Mouse (Mus musculus) neutrophil, adult 5-6 weeks (primary cell): Measurements from ENCODE around the gene Lrrc23. TPM values are rescaled to one million over a fixed set of nuclear protein-coding genes. Genes with fewer than 3 reads are reported as not detected.
"Not testable (repeated sequence)": the region's sequence is repeated elsewhere in the genome, so short reads cannot be mapped to it uniquely, and the experiment has no call there.

Source experiments
- ATAC-seq: fragments of 151-379, 151-347 bp; 2 replicates; pipeline ENCODE4 v1.8.0; 2017; ENCODE audit warnings: mild to moderate bottlenecking, moderate TSS enrichment; ENCODE audit not compliant: insufficient number of reproducible peaks, poor library complexity, low FRiP score, severe bottlenecking; ENCODE audit errors: extremely low read depth
- total RNA-seq: library from RNA; stranded (forward); fragments of 200-1000 nt; gene quantifications from 2 replicates; pipeline ENCODE4 v1.2.3, GENCODE M21; 2017

The Lrrc23 gene
- total RNA-seq, result 6.8 and 7.9 TPM in 2 replicates

DNA sequence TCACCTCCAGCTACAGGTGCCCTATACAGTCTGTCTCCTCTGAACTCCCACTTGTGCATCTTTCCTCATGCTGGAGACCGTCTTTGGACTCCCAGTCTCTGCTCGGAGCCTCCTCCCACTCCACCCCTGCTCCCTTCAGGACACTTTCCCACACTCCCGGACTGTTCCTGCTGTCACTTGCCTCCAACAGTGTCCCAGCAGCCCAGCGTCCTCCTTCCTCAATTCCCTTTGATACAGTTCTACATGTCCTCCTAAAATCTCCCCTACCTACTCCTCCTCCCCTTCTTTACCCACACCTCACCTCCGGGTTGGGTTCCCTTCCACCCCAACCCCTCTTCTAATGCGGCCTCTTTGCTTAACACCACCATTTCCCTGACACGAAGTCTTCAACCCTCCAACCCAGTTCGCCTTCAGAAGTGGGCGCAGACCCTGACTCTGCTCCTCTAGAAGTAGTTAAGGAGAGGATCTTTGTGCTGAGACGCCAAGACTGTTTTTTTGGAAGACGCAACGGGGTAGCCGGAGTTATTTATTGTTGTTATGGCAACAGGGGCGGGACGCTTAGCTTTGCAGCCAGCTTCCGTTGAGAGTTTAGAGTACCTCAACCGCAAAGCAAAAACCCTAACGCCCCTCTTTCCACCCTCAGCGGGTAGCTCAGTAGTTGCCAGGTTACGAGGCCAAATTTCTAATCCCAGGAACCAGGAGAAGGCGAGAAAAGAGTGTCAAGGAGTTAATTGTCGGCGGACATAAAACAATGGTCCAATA, at the start of gene Lrrc23:
TSS of gene Lrrc23 (minus strand) at position 506 of the 762 bp plus-strand sequence.
- ATAC-seq, result peak; percentile 51

DNA sequence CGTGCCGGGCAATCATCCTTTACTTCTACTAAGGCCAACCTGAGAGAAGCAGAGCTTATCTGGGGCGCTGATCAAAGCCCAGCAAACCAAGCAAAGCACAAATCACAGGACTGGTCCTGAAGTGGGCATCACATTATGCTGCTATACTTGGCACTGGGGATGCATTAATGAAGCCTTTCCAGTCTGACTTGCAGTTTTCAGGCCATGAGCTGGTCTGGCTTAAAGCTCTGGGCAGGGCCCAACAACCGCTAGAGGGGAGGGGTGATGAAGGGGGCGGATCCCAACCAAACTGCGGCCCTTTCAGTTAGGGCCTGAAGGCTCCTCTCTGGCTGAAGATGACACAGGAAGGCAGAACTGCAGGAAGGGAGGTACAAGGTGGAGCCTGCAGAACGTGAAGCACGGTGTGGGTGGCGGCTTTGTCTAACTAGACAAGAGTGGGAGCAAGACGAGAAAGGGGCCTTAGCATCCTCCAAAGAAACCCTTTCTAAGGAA, 48.6 kb upstream of the Lrrc23 start:
- no peak for ATAC-seq

DNA sequence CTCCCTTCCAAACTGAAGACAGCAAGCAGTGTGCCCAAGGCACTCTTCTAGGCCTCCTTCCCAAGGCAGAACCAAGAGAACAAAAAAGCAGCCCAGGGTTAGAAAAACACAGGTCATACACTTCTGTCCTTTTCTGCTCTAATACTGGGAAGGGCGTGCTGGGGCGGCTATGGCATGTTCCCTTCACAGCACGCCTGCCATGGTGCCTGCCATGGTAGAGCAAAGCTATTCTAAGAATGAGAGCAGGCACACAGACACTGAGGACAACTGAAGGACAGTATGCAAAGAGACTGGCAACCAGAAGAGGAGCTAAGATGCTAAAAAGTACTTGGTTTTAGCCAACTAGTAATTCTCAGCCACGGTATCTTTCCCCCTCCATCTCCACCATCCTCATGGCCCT, 42.5 kb upstream of the Lrrc23 start:
- no peak for ATAC-seq

DNA sequence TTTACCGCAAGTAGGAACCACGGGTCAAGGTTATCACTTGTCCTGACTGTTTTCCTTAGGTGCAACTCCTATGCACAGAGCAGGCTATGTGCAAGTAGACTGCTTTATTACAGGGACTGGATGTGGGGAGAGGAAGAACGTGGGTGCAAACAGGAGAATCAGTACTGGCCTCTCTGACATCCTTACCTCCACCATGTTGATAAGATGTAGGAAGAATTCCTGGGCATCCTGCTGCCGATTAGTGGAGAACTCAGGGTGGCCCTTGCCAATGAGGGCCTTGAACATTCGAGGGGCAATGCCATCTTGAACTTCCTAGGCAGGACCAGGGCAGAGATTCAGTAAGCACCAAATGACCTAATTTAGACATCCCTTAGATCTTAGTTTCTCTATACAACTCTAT, 41.4 kb upstream of the Lrrc23 start:
- ATAC-seq, result no peak

DNA sequence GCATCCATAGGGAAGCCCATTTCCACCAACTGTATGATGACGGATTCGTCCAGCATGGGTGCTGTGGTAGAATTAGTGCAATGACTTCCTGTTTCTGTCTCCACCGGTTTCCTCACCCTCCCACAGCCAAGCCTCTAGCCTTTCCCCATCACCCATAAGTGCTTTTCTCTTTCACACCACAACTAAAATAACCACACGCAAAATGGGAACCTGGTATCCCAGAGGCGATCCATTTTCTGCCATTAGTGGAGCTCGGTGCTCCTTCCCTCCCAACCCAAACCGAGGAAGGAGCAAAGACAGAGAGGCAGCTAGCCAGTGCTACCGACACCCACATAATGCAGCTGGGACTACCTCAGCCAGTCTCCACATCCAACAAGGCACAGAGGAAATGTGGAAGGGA, 38.4 kb upstream of the Lrrc23 start:
- ATAC-seq, result peak; percentile 38; the same call in 1 of the 2 replicates

DNA sequence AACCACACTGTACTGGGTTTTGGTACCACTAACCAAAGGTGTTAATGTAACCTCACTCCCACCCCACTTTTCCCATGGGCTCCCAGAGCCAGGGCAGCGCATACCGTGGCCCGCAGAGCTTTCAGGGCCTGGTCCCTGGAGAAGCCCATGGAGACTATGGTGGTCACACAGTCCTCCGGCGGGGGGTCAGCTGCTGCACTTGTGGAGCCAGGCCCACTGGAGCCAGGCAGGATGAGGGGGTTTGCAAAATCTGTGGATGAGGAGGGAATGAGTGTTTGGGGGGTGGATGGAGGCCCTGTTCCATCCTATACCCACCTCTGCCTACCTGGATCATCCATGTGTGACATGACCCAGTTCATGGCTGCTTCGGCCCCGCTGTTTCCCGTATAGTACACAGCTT, 38.0 kb upstream of the Lrrc23 start:
- ATAC-seq, result no peak

DNA sequence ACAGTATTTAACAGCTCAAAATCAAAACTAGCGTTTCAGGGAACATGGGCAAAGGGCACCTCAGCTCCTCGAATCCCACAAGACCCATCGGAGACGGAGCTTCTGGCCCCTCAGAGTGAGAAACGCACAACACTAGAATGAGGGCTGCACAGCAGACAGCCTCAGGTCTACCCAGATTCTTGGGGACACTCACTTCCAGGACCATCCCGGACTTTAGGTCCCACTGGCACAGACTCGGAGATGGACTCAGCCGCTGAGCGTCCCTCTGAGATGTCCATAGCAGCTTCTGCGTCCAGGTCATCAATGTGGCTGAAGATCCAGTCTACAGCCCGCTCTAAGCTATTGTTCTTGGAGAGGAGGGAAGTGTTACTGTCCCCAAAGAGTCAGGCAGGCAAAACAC, 37.6 kb upstream of the Lrrc23 start:
- no peak for ATAC-seq

DNA sequence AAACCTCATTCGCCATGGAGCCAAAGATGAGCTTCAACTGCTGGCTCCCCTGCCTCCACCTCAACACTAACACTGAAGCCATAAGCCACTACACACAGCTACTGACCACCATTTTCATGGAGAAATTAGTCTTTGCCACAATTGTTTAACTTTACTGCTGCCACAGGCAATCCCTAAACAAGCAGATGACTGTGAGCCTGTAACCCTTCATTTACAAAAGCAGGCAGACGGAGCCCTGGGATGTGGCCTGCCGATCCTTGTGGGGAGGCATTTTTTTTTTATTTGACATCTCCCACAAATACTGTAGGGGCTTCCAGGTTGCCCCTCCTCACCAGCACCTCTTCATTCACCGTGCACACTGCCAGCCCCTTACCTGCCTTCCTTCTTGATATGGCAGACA, 37.1 kb upstream of the Lrrc23 start:
- no peak for ATAC-seq

DNA sequence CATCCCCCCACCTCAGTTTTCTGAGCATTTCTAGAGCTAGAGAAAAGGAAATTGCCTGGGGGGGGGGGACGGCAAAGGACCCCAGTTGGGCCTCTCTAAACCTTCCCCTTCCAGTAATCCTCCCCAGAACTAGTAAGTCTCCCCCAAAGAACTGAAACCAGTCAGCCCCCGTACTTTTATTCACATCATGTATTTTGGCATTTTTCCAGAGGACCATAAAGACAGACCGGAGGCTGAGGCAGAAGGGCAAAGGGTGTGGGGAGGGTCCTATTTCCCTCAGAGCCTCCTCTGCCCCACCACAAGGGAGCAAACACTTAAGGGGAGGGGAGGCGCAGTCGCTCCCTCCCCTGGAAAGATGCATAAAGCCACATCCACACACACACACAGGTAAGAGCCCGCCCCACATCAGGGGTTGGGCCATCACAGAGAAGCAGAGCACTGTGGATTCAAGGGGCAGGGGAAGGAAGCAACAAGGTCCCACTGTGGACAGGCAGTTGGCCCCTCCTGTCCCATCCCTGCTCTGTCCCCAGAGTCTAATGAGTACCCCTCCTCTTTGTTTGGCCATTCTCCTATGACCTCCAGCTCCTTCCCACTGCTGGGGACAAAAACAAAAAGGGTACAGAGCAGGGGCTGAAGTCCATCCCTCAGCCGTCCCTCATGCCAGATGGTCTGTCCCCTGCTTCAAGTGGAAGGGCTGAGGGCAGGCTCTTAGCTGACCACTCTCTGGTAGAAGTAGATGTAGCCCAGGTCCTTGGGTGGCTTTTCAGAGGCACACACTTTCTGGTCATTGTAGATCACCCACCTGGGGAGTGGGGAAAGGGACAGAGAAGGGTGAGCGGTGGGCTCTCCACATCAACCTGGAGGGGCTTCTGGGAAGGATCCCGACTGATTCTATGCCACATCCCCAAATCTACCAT, 35.6 kb upstream of the Lrrc23 start:
- no peak for ATAC-seq

DNA sequence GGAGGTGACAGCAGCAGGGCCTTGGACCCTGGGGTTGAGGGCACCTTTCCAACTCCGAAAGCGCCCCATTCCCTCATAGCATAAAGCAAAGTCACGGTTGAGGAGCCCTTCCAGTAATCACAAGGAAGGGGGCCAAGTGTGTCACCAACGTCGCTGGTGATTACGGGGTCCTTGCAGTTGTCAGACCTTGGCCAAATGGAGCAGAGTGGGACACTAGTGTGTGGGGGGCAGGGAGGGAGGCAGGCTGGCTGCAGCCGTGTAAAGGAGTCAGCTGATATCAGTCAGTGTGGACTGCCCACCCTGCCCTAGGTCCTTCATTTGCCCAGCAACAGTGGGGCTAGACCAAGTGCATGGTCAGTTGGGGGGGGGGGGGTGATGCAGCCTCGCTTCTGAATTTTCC, 34.9 kb upstream of the Lrrc23 start:
- no peak for ATAC-seq

DNA sequence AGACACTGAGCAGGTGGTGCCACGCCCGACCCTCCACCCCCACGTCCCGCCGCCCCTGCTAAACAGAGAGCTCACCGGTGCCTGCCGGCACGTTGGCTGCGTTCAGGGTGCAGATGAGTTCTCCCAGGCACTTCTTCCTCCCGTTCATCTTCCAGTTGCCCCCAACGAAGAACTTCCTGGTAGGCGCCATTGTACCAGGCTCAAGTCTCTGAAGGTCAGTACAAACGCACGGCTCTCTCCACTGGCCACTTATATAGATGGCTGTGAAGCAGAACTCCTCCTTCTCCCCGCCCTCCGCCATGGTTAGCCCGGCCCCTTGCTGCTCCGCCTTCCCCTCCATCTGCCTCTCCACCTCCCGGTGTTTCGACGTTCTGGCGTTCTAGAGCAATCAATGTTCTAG, 34.4 kb upstream of the Lrrc23 start, which contains the start of gene Tpi1:
TSS of gene Tpi1 (minus strand) at position 364 of the 400 bp plus-strand sequence.
- peak; percentile 84 for ATAC-seq

DNA sequence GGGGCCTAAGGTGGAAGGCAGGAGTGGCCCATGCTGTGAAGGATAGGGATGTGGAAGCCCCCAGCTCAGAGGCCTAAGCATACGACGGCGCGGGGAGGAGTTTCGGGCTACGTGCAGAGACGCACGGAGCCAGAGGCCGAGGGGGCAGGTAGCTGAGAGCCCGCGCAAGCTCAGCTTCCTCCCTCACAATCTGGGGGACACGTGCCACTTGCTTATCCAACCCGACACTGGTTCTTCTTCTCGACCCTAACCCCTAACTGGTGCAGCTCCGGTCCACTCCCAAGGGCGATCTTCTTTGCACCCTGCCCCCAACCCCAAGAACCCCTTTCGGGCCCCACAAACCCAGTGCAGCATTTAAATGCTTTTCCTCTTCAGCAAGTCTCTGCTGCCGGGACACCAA, 34.0 kb upstream of the Lrrc23 start:
- ATAC-seq, result peak; percentile 18; the same call in 1 of the 2 replicates

DNA sequence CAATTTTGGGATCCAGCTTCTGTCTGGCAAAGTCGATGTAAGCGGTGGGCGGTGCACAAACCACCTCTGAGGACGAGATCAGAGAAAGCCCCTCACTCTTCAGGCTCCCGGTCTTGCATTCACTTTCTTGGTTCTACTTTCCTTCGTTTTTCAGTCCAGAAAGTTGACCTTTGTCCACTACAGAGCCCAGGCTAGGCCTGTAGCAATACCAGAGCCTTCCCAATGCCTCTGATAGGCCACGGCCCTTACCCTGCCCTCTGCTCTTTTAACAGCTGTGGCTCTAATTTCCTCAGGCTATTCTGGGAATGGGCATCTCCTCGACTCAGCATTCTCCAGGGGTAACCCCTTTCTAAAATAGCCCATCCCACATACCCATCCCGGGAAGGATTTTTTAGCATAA, 33.3 kb upstream of the Lrrc23 start:
- ATAC-seq, result no peak

DNA sequence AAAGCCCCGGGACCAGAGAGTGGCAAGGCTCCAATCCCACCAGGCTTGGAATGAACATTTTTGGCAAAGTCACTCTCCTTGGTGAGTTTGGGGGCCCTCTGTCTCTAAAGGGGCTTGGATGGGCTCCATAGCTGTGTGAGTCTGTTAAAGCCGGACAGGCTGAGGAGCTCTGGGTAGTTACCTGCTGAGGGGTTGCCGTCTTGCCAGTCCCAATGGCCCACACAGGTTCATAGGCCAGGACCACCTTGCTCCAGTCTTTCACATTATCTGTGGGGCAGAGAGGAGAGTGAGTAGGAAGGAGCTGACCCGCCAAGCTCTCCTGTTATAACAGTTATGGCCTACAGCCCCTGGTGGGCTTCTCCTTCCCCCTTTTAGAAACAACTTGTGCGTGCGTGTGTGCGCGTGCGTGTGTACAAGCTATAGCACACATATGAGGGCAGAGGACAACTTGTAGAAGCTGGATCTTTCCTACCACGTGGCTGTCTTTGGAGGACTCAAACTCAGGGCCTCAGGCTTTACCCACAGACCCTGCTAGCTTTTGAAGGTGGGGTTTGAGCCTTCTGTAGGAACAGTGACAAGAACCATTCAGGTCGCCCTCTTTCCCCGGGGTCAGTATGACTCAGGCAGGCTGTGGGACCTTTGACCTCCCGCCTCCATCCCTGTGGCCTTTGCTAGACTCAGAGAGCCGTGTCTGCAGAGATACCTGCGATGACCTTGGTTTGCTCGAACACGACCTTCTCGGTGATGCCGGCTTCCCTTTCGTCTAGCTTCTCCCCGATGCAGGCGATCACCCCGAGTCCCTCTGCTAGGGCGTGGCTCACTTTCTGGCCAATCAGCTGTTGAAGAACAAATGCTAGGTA, 32.4 kb upstream of the Lrrc23 start:
- ATAC-seq, result no peak

DNA sequence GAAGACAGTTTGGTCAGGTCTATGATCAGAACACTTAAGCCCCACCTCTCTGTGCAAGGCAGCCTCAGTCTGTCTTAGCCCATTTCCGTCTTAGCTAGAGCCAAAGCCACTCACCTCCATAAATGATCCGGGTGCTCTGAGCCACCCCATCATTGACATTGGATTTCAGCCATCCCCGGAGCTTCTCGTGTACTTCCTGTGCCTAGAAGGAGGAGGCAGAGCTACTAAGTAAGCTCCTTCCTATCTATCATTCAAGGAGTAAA, 31.8 kb upstream of the Lrrc23 start:
- no peak for ATAC-seq

DNA sequence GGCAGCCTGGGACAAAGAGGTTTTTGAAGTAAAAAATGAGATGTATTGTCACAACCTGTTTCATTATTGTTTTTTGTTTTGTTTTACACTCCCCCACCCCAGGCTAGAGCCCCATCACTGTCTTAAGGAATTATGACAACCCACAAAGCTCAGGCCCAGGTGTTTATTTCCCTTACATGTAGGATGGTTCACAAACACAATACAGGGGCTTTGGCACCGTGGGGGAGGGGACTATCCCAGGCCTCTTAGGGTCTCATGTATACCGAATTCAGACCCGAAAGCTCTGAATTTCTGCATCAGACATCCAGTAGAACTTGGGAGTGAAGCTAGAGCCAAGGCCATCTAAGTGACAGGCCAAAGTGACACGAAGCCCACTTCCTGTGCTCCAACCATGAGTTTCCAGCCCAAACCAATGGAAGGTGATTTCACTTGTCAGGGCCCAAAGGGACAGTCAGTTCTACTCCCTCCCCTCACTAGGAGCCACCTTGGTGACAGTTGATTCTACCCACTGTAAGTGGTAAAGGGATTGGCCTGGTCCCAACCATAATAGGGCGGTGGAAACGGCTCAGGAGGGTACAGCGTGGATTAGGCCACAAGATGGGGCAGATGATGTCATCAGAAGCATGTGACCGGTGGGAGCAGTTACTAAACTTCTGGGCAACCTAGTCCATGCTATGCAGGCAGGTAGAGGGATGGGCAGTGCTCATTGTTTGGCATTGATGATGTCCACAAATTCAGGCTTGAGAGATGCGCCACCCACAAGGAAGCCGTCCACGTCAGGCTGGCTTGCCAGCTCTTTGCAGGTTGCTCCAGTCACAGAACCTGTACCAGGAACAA, 31.3 kb upstream of the Lrrc23 start:
- not testable (repeated sequence) for ATAC-seq

DNA sequence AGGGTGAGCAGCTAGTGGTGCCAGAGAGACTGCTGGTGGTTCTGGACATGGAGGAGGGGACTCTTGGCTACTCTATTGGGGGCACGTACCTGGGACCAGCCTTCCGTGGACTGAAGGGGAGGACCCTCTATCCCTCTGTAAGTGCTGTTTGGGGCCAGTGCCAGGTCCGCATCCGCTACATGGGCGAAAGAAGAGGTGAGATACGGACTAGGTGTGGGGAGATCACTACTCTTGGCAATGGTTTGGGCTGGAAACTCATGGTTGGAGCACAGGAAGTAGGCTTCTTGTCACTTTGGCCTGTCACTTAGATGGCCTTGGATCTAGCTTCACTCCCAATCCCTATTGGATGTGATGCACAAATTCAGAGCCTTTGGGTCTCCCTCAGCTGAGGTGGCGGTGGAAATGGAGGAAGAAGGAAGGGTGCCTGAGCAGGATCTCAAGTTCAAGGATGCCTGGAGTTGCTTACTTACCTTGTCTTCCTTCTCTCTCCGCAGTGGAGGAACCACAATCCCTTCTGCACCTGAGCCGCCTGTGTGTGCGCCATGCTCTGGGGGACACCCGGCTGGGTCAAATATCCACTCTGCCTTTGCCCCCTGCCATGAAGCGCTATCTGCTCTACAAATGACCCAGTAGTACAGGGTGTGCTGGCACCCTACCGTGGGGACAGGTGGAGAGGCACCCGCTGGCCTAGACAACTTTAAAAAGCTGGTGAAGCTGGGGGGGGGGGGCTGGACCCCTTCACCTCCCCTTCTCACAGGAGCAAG, 30.4 kb upstream of the Lrrc23 start:
- no peak for ATAC-seq
